Mouse (Mus musculus): Measurements from ENCODE around the gene Ngly1.

Ngly1 gene

GRCm38 (mm10) chr14:16328959-16329480 is 79.9 kb downstream of the Ngly1 start:
- in situ Hi-C loops (cut with MboI, MseI), result no loop called here

- in situ Hi-C loops (cut with MboI, MseI), result no loop called here
Observed at GRCm38 (mm10) chr14:16329756-16330155, 80.7 kb downstream of the Ngly1 start.

GRCm38 (mm10) chr14:16334260-16334659 is 85.2 kb downstream of the Ngly1 start:
- in situ Hi-C loops (cut with MboI, MseI), result no loop called here

GRCm38 (mm10) chr14:16335835-16336417 is 86.8 kb downstream of the Ngly1 start:
- in situ Hi-C loops (cut with MboI, MseI), result no loop called here

GRCm38 (mm10) chr14:16347505-16347904 is 98.4 kb downstream of the Ngly1 start:
- in situ Hi-C loops (cut with MboI, MseI), result no loop called here

GRCm38 (mm10) chr14:16359704-16360103 is 110.6 kb downstream of the Ngly1 start:
- in situ Hi-C loops (cut with MboI, MseI), result no loop called here
